Mouse (Mus musculus) adrenal gland, postnatal 36 days (tissue): Measurements from ENCODE around the gene Atp10b. TPM values are rescaled to one million over a fixed set of nuclear protein-coding genes. Genes with fewer than 3 reads are reported as not detected.
"Not testable (repeated sequence)": the region's sequence is repeated elsewhere in the genome, so short reads cannot be mapped to it uniquely, and the experiment has no call there.

Experiments used
- DNase-seq, 2 experiments: peaks; one replicate each; pipeline ENCODE4 v3.0.0; 2021; ENCODE audit warnings: mixed read lengths in 1 of 2
- long read RNA-seq, 2 experiments: library from polyadenylated mRNA; stranded (forward); transcript quantifications; one replicate each; pipeline ENCODE4 v2.0.0; 2021; ENCODE audit warnings: borderline sequencing depth in 2 of 2
- total RNA-seq, 2 experiments: library from RNA; stranded (reverse); gene quantifications; 2 replicates each; pipeline ENCODE4 v1.2.3; 2021

Gene Atp10b
- total RNA-seq: under 1 TPM; 0.07 to 0.10 TPM
- long read RNA-seq, experiment 1: 0 reads
- long read RNA-seq, experiment 2: 0 reads

- DNase-seq: no peak
These were observed at the start of gene Atp10b for GRCm38 (mm10) chr11:43149577-43149976. Atp10b (plus strand) TSS chr11:43149877.

GRCm38 (mm10) chr11:43101357-43101756 lies 48.3 kb upstream of the Atp10b start:
- no peak for DNase-seq

GRCm38 (mm10) chr11:43125908-43126477 lies 23.7 kb upstream of the Atp10b start:
- no peak for DNase-seq

- DNase-seq: not testable (repeated sequence)
These were observed 23.1 kb upstream of the Atp10b start for GRCm38 (mm10) chr11:43126573-43126972.

DNA sequence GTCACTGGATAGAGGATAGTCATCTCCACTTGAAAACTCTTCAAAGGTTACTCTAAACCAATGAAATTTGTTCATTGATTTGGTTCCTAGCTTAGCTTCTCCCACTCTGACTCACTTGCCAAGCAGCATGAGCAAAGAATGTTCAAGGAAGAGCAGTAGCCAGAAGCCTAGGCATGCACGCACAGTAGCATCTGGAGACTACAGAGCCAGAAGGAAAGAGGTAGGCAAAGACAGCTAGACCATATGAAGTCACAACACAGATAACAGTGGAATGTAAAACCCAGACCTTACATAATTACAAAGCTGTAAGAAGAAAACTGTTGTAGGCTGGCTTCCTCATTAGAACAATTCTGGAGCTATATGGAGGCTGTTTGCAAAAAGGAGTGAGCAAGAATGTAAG lies 8.4 kb upstream of the Atp10b start:
- DNase-seq: no peak

GRCm38 (mm10) chr11:43142811-43143210 lies 6.9 kb upstream of the Atp10b start:
- DNase-seq: no peak

DNA sequence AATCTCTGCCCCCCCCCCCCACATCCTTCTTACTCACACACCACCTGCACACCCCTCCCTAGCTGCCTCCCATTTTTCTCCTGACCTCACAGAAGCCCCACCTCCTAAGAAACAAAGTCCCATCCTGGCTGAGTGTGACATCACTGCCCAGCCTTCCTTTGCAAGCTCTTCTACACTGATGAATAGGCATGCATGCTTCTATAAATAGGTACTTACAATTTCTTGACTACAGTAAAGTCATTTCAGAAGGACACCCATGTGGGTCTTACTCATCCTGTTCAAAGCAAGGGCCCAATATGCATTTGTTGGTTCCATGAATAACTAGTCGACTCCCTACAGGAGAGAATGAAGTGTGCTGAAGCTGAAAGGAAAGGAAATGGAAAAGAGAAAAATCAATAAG lies 5.5 kb upstream of the Atp10b start:
- no peak for DNase-seq

DNA sequence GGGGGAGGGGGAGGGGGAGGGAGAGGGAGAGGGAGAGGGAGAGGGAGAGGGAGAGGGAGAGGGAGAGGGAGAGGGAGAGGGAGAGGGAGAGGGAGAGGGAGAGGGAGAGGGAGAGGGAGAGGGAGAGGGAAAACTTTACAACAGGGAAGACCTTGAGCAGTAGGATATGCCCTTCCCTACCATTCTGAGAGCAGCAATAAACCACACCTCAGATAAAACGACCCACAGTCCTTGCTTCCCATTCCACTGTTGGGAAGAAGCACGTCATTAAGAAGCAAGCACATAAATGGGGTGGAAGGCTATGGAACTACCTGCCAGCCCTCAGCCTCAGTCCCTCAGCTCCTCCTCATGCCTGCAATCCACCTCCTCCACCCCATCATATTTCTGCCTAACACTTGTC lies 4.8 kb upstream of the Atp10b start:
- DNase-seq: not testable (repeated sequence)

DNA sequence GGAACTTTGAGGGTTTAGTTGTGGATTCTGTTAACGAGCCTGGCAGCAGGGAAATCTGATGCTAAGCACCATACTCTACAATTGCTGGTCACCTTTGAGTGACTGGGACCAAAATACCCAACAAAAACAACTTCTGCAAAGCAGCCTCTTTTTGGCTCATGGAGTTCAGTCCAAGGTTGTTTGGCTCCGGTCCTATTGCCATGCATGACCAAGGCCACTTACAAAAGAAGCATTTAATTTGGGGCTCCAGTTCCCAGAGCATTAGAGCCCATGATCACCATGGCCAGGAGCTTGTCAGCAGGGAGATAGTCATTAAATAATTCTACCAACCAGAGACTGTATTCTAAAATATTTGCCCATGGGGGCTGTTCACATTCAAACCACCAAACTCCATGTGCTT lies 2.3 kb upstream of the Atp10b start:
- DNase-seq: peak; percentile 58 to 71

DNA sequence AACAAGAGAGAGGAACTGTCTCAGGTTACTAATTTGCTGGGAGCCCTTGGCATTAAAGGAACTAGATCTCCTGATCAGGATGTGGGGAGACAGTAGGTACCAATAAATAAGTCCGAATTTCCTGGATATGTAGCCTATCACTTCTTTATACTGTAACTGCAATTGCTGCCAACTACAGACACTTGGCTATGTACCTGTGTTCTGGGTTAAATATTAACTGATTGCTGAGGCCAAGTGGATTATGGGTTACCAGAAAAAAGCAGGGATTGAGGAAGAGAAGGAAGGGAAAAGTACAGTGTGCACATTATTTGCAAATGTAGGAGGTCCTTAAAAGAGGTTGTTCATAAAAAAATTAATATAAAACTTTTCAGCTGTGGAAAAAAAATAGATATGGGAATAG lies 1.3 kb upstream of the Atp10b start:
- DNase-seq: no peak

DNA sequence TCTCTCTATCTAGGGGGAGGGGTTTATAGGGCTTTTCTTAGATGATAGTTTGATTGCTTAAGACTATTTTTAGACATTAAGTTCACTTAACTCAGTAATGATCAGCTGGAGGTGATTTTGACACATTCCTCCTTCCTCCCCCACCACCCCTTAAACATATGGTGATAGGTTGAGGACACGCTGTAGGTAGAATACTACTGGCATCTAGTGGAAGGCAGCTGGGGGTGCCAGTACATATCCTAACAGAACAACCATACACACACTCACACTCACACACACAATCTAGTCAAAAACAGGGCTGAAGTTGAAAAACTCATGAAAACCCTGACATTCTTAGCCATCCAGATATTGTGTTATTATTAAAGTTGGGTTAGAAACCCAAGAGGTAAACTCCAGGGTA lies 5.3 kb downstream of the Atp10b start:
- no peak for DNase-seq

DNA sequence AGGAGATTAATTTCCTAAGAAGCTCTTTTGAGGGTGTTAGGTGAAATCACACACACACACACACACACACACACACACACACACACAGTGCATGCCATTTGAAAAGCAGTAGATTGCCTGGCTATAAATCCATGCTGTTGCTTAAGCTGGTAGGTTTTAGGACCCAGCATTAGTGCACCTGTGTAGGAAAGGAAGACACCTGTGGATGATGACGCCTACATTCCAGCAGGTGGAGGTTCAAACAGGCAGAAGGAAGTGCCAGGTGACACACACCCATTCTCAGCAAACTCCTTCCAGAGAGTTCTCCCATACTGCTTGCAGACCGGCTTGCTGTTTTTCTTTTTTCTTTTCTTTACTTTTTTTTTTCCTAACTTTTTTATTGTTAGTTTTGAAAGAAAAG lies 5.7 kb downstream of the Atp10b start:
- DNase-seq: no peak

DNA sequence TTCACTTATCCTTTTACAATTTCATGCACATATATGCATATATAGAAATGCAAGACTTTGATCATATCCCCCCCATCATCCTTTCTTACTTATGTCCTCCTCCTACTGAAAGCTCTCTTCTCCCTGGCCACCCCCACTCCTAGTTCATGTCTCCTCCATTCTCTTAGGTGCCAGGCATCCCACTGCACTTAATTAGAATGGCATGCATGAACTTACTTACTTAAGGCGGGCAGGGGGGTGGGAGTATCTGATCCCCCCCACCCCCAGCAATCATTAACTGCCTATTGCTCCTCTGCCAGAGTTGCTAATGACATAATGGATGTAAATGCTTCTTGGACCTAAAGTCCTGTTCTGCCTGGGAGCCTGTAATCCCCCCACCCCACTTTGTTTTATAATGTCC lies 9.1 kb downstream of the Atp10b start:
- DNase-seq: no peak

- DNase-seq: no peak
These were observed 10.7 kb downstream of the Atp10b start for GRCm38 (mm10) chr11:43160188-43160942.

GRCm38 (mm10) chr11:43170601-43171000 lies 20.9 kb downstream of the Atp10b start:
- DNase-seq: no peak

DNA sequence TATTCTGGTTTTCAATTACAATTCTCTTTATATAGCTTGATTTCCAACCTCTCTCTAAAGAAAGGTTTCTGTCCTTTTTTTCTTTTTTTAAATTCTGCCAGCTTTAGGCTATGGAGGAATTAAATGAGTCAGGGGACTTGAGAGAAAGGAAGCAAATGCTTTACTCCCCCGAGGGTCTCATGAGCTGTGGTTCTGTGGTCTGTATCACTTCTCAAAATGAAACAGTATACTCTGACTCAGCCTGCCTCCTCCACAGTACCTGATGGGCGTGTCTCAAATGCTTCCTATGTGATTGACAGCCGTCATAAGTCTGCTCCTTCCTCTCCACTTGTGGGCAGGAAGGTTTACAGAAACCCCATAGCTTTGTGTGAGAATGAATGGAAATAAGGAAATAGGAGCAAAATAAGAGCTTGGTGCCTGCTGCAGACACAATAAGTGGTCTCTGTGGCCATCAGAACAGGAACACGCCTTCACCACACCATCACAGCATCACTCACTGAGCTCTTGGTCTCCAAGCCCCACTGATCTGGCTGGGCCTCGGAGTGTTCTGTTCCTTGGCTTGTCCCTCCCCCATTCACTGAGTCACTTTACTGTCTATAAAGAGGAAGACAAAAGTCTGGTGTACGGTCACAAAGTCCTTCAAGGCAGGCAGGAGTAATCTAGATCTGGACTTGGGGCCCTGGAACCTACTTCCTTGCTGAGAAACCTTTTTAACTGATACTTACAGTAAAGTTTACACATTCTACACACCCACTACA lies 24.9 kb downstream of the Atp10b start:
- no peak for DNase-seq

- peak in 1 of 2 experiments; percentile 5 for DNase-seq
These were observed 32.7 kb downstream of the Atp10b start for GRCm38 (mm10) chr11:43182401-43182800.

DNA sequence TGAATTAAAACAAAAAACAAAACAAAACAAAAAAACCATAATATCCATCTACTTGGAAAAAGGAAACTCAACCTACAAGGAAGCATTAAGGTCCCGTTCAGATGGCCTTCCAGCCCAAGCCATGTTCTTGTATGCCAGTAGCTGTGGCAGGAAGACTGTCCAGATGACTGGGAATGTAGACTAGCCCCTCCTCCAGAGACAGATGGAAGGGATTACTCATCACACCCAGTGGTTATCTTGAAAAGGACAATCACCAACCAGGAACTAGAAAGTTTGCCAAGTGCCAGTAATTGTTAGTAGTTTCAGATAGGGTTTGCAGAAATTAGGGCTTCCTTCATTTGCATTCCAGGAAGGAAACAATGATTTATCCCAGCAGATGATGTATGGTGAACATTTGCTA lies 33.1 kb downstream of the Atp10b start:
- peak; percentile 39 to 44 for DNase-seq

DNA sequence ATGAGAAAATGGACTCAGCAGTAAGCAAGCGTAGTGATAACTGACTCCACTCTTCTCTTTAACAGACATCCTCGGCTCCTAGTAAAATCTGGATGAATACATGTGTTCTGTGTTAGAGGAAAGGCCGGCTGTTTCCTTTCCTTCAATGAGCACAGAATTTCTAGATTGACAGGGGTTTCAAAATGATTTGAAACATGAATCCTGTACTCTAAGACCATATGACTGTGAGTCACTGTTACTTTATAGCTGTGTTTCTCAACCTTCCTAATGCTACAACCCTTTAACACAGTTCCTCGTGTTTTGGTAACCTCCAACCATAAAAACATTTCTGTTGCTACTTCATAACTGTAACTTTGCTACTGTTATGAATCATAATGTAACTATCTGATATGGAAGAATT lies 33.8 kb downstream of the Atp10b start:
- no peak for DNase-seq

DNA sequence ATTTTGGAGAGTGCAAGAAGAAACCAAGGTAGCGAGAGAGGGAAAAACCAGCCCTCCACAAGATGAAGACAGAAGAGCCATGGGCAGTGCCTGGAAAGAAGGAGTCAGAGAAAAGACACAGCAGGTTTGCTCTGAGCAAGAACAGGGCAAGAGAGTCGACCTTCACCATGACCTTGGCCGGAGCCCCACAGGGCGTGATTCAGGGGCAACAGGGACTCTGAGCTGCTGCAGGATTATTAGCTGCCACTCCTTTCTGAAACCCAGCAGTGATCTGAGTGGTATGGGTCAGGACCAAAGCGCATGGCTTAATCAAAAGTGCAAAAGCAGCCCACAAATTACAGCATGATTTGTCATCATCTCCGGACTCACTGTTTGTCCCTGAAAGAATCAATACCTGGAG lies 36.6 kb downstream of the Atp10b start:
- peak; percentile 53 to 71 for DNase-seq

DNA sequence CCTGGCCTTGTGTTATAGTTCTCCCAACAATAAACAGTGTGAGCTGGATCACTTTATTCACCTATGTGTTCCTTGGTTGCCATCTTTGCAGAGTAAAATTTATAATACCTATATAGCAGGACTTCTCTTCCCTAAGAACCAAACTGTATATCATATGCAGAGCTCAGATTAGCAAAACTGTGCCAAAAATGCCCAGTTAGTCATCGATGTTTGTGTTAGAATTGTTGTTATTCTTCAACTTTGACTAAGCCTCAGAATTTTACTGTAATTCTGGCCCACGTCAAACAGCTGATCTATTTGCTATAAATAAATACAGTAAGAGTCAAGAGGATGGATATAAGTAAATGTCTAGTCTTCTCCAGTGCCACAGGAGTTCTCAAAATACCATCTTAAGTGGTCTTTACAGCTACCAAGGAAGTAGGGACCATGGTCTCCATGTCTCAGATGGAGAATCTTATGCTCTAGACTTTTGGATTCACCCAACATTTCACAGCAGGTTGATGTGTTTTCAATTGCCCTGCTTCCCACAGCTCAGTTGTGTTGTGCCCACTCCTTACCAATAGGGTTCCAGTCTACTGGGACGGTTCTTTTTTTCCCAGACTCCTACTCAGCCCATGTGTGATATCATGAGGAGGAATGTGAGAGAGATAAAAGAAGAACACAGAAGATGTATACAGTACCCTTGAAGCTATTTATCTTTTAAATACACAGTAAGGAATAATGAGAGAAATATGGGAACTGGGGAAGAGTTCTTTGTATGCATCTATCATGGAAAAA lies 40.3 kb downstream of the Atp10b start:
- no peak for DNase-seq

DNA sequence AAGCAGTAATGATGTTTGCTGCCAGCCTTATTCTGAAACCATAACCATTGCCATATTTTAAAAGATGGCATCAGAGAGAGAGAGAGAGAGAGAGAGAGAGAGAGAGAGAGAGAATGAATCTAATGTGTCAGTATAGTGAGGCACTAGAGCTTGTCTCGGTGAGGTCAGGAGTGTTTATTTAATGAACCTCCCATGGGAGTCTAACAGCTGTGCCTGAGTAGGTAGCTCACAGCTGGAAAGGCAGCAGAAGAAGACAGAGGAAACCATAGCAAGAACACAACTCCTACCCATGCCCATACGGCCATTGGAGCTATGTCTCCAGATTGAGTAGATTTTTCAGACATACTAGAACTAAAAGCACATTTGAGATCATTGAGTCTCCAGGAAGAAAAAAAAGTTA lies 49.1 kb downstream of the Atp10b start:
- no peak for DNase-seq
